ENCODE assay signal across 9 mouse cellular contexts in genomic region chr10:4341430-4341829, GRCm38 (mm10). TPM values are rescaled to one million over a fixed set of nuclear protein-coding genes. Genes with fewer than 3 reads are reported as not detected.
DNase-seq lines count a peak whose midpoint lies in the region; ATAC-seq and TF ChIP-seq lines count a peak whose summit lies in the region.
"Had no signal": no experiment of that assay in that cellular context is flagged by ENCODE, and none has a peak within 500 bp of the region (broad histone marks: within the 10 kb centered on the region; RNA-seq: fewer than 3 reads in every experiment).

No protein-coding gene starts in this region.

- H3K4me3 ChIP-seq in heart, embryonic 12.5 days, result no peak overlapping the region
- peak overlapping the region; percentile 35 for H3K4me3 ChIP-seq in testis, adult 2 months (ENCODE audit: control insufficient read depth, low read depth, low read length)
- no peak overlapping the region for H3K4me3 ChIP-seq in hindbrain, postnatal 0 days (ENCODE audit: low read length)

- no peak overlapping the region for H3K27ac ChIP-seq in heart, embryonic 12.5 days (ENCODE audit: poor library complexity, severe bottlenecking)
- H3K27ac ChIP-seq in testis, adult 2 months (ENCODE audit: control insufficient read depth, insufficient read depth, low read depth, low read length), result no peak overlapping the region
- no peak overlapping the region for H3K27ac ChIP-seq in hindbrain, postnatal 0 days
- H3K27ac ChIP-seq: macrophage had no signal

- 33% methylated on average over 2 of the region's 2 CpGs for WGBS in heart, embryonic 12.5 days
- 18% methylated on average over 2 of the region's 2 CpGs for WGBS in hindbrain, postnatal 0 days

- no peak overlapping the region for H3K9ac ChIP-seq in heart, embryonic 12.5 days
- no peak overlapping the region for H3K9ac ChIP-seq in hindbrain, postnatal 0 days (replicated peaks; ENCODE audit: low read length)

- peaks cover 43% of the 10 kb centered on the region for H3K4me1 ChIP-seq in heart, embryonic 12.5 days (replicated peaks)
- H3K4me1 ChIP-seq in testis, adult 2 months (ENCODE audit: control insufficient read depth, insufficient read depth, low read length), result peaks cover 1% of the 10 kb centered on the region; the same call in 1 of the 2 replicates
- no peaks in the 10 kb centered on the region for H3K4me1 ChIP-seq in hindbrain, postnatal 0 days (ENCODE audit: insufficient read depth, low read length)

- ATAC-seq in heart, embryonic 12.5 days (ENCODE audit: insufficient number of reproducible peaks, low FRiP score), result no peak
- ATAC-seq in hindbrain, postnatal 0 days, result peak; percentile 64

- DNase-seq in heart, adult 11 months, result peak; percentile 97
- no peak for DNase-seq in testis, postnatal 14 days (ENCODE audit: low spot score)
- peak; percentile 74 for DNase-seq in embryo, embryonic 10 days (ENCODE audit: low spot score)
- peak; percentile 67 for DNase-seq in hindbrain, postnatal 0 days (ENCODE audit: low spot score)
- peak; percentile 67 for DNase-seq in lung, postnatal 36 days
- DNase-seq in thymus, postnatal 36 days, result peak; percentile 47 to 48

- H3K36me3 ChIP-seq in heart, embryonic 12.5 days, result no peaks in the 10 kb centered on the region
- no peaks in the 10 kb centered on the region for H3K36me3 ChIP-seq in testis, adult 2 months (ENCODE audit: control insufficient read depth, insufficient read depth, low read length)
- no peaks in the 10 kb centered on the region for H3K36me3 ChIP-seq in hindbrain, postnatal 0 days (ENCODE audit: insufficient read depth, low read length)

- no peaks in the 10 kb centered on the region for H3K9me3 ChIP-seq in heart, embryonic 12.5 days (replicated peaks)
- H3K9me3 ChIP-seq in hindbrain, postnatal 0 days (ENCODE audit: low read length), result no peaks in the 10 kb centered on the region

- no peaks in the 10 kb centered on the region for H3K27me3 ChIP-seq in heart, embryonic 12.5 days (replicated peaks)
- H3K27me3 ChIP-seq in testis, adult 2 months (ENCODE audit: control insufficient read depth, insufficient read depth, low read length), result no peaks in the 10 kb centered on the region
- H3K27me3 ChIP-seq in hindbrain, postnatal 0 days (ENCODE audit: insufficient read depth, low read length), result no peaks in the 10 kb centered on the region

- no peak for TF ChIP-seq POLR2A in testis, adult 2 months (IDR thresholded peaks at IDR 0.05; ENCODE audit: control insufficient read depth, low read depth, low read length)

- no peak overlapping the region for H3K4me2 ChIP-seq in heart, embryonic 12.5 days
- no peak overlapping the region for H3K4me2 ChIP-seq in hindbrain, postnatal 0 days (ENCODE audit: low read depth, low read length)

- TF ChIP-seq CTCF in testis, adult 2 months (IDR thresholded peaks at IDR 0.05; ENCODE audit: control insufficient read depth, insufficient read depth, insufficient replicate concordance, low read depth, low read length), result peak; percentile 32; the same call in 1 of the 2 replicates
- peak; percentile 65 for TF ChIP-seq CTCF in hindbrain, postnatal 0 days (IDR thresholded peaks at IDR 0.05; ENCODE audit: low read depth)

RNA-seq across cellular contexts. Expression of gene Zbtb2, which starts 46.5 kb away (rescaled TPM):
- polyA plus RNA-seq in heart, embryonic 12.5 days (2016; fragmentation: Nextera tagmentation; extraction: Ambion mirVana), result 13.4 and 14.2 TPM in 2 replicates
- polyA plus RNA-seq in testis, adult 2 months (2012; rRNA removed), result 2.3 TPM in 2 replicates
- total RNA-seq in hindbrain, postnatal 0 days (2014; rRNA removed), result 18.0 and 19.5 TPM in 2 replicates
- polyA plus RNA-seq in hindbrain, postnatal 0 days (2015; fragmentation: Nextera tagmentation; extraction: Ambion mirVana), result 11.8 and 13.5 TPM in 2 replicates
